Mouse (Mus musculus) liver, embryonic 14.5 days (tissue): ENCODE data around the gene Rhod. TPM values are rescaled to one million over a fixed set of nuclear protein-coding genes. Genes with fewer than 3 reads are reported as not detected.

ENCODE experiments used
- ATAC-seq: fragments of 200-750 bp; cut with Nextera tagmentation; 2 replicates; pipeline ENCODE4 v1.8.0; 2017; ENCODE audit warnings: moderate number of reproducible peaks, mild to moderate bottlenecking, moderate library complexity; ENCODE audit not compliant: insufficient read depth
- DNase-seq, 3 experiments: peaks; one replicate each; pipeline ENCODE4 v3.0.0-alpha.2; 2012 to 2013; ENCODE audit warnings: low read depth in 3 of 3, low spot score in 3 of 3
- H3K27ac ChIP-seq: fragments of 300-500 bp; sonication (generic); 2 replicates; pipeline ENCODE4 v1.5.1; 2014; ENCODE audit warnings: moderate library complexity, mild to moderate bottlenecking, control low read depth, inconsistent platforms
- H3K27me3 ChIP-seq: fragments of 300-500 bp; sonication (generic); 2 replicates; pipeline ENCODE4 v1.6.1; 2014; ENCODE audit warnings: mild to moderate bottlenecking, low read length, moderate library complexity; ENCODE audit not compliant: control insufficient read depth, insufficient read depth
- H3K36me3 ChIP-seq: fragments of 300-500 bp; sonication (generic); replicated peaks from 2 replicates; pipeline ENCODE4 v1.6.1; 2014; ENCODE audit warnings: low read depth; ENCODE audit not compliant: control insufficient read depth, insufficient read depth
- H3K4me1 ChIP-seq, 2 experiments: fragments of 200-500 bp in 1 of 2; fragments of 300-500 bp in 1 of 2; sonication (generic) in 1 of 2; replicated peaks; 2 replicates each; pipeline ENCODE4 v1.6.1; 2012 to 2014; ENCODE audit warnings: antibody characterized with exemption in 1 of 2, inconsistent platforms in 1 of 2, low read length in 1 of 2; ENCODE audit not compliant: control insufficient read depth in 2 of 2, insufficient read depth in 2 of 2
- H3K4me2 ChIP-seq: fragments of 300-500 bp; sonication (generic); 2 replicates; pipeline ENCODE4 v1.6.1; 2014; ENCODE audit warnings: low read depth, mild to moderate bottlenecking, control low read depth, moderate library complexity
- H3K4me3 ChIP-seq, 2 experiments: fragments of 200-500 bp in 1 of 2; fragments of 300-500 bp in 1 of 2; sonication (generic) in 1 of 2; 2 replicates each; pipeline ENCODE4 v1.5.1; 2012 to 2014; ENCODE audit warnings: low read depth in 2 of 2, low read length in 2 of 2, mild to moderate bottlenecking in 2 of 2, control low read depth in 1 of 2, inconsistent platforms in 1 of 2, moderate library complexity in 1 of 2; ENCODE audit not compliant: insufficient read depth in 1 of 2
- H3K9ac ChIP-seq: fragments of 300-500 bp; sonication (generic); replicated peaks from 2 replicates; pipeline ENCODE4 v1.6.1; 2014; ENCODE audit warnings: mild to moderate bottlenecking, control low read depth, moderate library complexity
- H3K9me3 ChIP-seq: fragments of 300-500 bp; sonication (generic); 2 replicates; pipeline ENCODE4 v1.6.1; 2016; ENCODE audit warnings: low read length, mixed read lengths; ENCODE audit not compliant: control insufficient read depth
- CTCF ChIP-seq: IDR thresholded peaks from 2 replicates; pipeline ENCODE4 v1.5.1; 2016; ENCODE audit warnings: antibody characterized with exemption, low read depth, control low read depth
- EP300 ChIP-seq: IDR thresholded peaks from 2 replicates; pipeline ENCODE4 v1.6.1; 2016; ENCODE audit warnings: antibody characterized with exemption, low read depth
- WGBS: fragments of 180-500 bp; shearing (Covaris S2); extraction: QIAGEN DNeasy Blood & Tissue Kit; methylation state at CpG from one replicate; pipeline ENCODE4 v1.1.7; 2014; ENCODE audit not compliant: insufficient replicate concordance; 5-methylcytosine and 5-hydroxymethylcytosine counted together
- polyA plus RNA-seq, 2 experiments: library from polyadenylated mRNA; depleted of rRNA in 1 of 2; stranded (reverse) in 1 of 2; unstranded in 1 of 2; fragments of >200 nt; fragmentation: Nextera tagmentation in 1 of 2; extraction: Ambion mirVana in 1 of 2; gene quantifications; 2 replicates each; pipeline versions ENCODE4 v1.2.1 to v1.2.3; 2012 to 2014

Rhod gene
- polyA plus RNA-seq, 2 experiments, result 3.8 to 6.4 TPM

DNA sequence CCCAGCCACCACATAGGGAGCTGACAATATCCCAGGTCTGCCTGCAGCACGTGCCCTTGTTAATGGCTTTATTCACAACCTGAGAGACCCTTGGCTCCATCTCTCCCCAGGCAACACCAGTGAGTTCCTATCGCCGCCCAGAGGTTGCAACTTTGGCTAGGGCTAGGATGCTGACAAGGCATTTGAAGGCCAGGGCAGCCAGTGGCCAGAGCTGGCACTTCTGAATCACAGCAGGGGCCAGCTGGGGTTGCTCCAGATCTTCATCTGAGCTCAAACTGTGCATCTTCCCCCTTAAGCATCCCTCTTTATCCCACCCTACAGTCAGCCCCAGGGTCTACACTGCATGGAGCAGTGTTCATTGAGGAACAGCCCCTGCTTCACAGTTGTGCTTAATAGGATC, 35.5 kb upstream of the Rhod start:
- WGBS, result 34% methylated on average over 3 of the region's 3 CpGs
- no peak for DNase-seq
- TF ChIP-seq EP300, result no peak
- no peak for TF ChIP-seq CTCF
- H3K36me3 ChIP-seq, result no peaks in the 10 kb centered on the region
- no peak overlapping the region for H3K4me2 ChIP-seq
- H3K9ac ChIP-seq, result no peak overlapping the region
- H3K4me1 ChIP-seq, result no peaks in the 10 kb centered on the region
- no peaks in the 10 kb centered on the region for H3K9me3 ChIP-seq
- ATAC-seq, result no peak
- peaks cover 35% of the 10 kb centered on the region for H3K27me3 ChIP-seq
- no peak overlapping the region for H3K4me3 ChIP-seq
- H3K27ac ChIP-seq, result no peak overlapping the region

DNA sequence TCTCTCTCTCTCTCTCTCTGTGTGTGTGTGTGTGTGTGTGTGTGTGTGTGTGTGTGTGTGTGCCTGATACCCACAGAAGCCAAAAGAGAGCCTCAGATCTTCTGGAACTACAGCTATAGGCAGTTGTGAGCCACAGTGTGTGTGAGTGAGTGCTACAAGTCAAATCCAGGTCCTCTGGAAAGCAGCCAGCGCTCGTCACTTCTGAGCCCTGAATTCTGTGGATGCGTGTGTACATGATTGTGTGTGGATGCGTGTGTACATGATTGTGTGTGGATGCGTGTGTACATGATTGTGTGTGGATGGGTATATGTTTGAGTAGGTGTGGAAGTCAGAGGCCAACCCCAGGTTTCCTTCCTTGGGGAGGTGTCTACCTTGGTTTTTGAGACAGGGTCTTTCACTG, 34.3 kb upstream of the Rhod start:
- H3K4me3 ChIP-seq, result no peak overlapping the region
- no peak overlapping the region for H3K27ac ChIP-seq
- no peaks in the 10 kb centered on the region for H3K4me1 ChIP-seq
- peaks cover 35% of the 10 kb centered on the region for H3K27me3 ChIP-seq
- no peaks in the 10 kb centered on the region for H3K9me3 ChIP-seq
- no peak for TF ChIP-seq CTCF
- no peak for TF ChIP-seq EP300
- no peak overlapping the region for H3K4me2 ChIP-seq
- H3K9ac ChIP-seq, result no peak overlapping the region
- H3K36me3 ChIP-seq, result no peaks in the 10 kb centered on the region
- ATAC-seq (no peak), DNase-seq (no peak)
- 67% methylated on average over 5 of the region's 5 CpGs for WGBS

DNA sequence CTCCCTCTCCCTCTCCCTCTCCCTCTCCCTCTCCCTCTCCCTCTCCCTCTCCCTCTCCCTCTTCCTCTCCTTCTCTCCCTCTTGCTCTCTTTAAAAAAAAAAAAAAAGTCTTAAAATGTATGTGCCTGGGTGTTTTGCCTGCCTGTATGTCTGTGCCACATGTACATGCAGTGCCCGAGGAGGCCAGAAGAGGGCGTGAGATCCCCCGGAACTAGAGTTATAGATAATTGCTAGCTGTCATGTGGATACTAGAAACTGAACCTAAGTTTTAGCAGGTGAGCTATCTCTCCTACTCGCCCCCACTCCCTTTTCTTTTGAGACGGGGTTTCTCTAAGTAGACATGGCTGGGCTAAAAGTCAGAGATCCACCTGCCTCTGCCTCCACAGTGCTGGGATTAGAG, 29.1 kb upstream of the Rhod start:
- Histone ChIP-seq H3K36me3 (no peaks in the 10 kb centered on the region), H3K4me2 (no peak overlapping the region), H3K9me3 (no peaks in the 10 kb centered on the region), H3K27me3 (no peaks in the 10 kb centered on the region), H3K27ac (no peak overlapping the region), H3K4me3 (no peak overlapping the region), H3K9ac (no peak overlapping the region), H3K4me1 (no peaks in the 10 kb centered on the region; a peak in 2 of 4 replicates)
- TF ChIP-seq EP300, result no peak
- TF ChIP-seq CTCF, result peak; percentile 72
- DNase-seq (no peak), ATAC-seq (no peak)
- WGBS, result 20% methylated on average over 5 of the region's 5 CpGs

DNA sequence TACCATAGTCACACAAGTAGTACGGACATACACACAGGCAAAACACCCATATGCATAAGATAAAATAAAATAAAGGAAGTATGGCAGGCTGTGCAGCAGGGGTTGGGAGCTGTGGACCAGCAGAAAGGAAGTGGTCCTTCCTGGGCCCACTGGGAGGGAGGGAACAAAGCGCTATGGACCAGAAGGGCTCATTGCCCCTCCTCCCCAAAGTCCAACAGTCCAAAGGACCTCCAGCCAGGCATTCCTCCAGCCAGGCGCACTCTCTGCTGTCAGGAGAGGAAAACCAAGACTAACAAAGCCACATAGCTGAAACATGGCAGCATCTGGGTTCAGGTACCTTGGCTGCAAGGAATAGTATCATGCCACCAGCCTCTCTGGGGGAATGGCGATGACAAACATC, 25.4 kb upstream of the Rhod start:
- Histone ChIP-seq H3K27me3 (no peaks in the 10 kb centered on the region), H3K27ac (no peak overlapping the region), H3K4me1 (peaks cover 0 to 4% of the 10 kb centered on the region in 2 experiments; a peak in 2 of 4 replicates), H3K36me3 (no peaks in the 10 kb centered on the region), H3K9ac (no peak overlapping the region), H3K4me3 (no peak overlapping the region), H3K4me2 (no peak overlapping the region), H3K9me3 (no peaks in the 10 kb centered on the region)
- ATAC-seq, result no peak
- 48% methylated on average over 4 of the region's 4 CpGs for WGBS
- DNase-seq, result no peak
- no peak for TF ChIP-seq EP300
- no peak for TF ChIP-seq CTCF

DNA sequence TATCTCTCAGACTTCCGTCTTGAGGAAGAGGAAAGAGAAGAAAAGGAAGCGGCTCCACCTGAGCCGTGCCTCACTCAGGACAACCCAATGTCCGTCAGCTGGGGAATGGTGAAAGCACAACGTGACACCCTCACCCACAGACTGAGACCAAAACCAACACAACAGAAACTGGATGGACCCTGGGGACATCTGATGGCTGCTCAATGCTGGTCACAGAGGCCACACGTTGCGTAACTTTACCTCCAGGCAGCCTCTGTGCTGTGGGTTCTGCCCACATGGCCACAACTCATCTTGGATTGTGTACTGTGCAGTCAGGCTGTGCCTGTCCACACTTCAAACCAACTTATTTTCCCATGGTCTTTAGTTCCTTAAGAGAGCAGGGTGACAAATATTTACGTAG, 22.7 kb upstream of the Rhod start:
- WGBS, result 32% methylated on average over 8 of the region's 8 CpGs
- ATAC-seq (peak; percentile 74), DNase-seq (no peak)
- H3K27ac ChIP-seq, result no peak overlapping the region
- H3K27me3 ChIP-seq, result no peaks in the 10 kb centered on the region
- no peak overlapping the region for H3K9ac ChIP-seq
- H3K36me3 ChIP-seq, result no peaks in the 10 kb centered on the region
- no peaks in the 10 kb centered on the region for H3K9me3 ChIP-seq
- H3K4me2 ChIP-seq, result no peak overlapping the region
- no peak overlapping the region for H3K4me3 ChIP-seq
- TF ChIP-seq CTCF (no peak), EP300 (no peak)
- peaks cover 0 to 4% of the 10 kb centered on the region in 2 experiments; a peak in 2 of 4 replicates for H3K4me1 ChIP-seq
